Mouse (Mus musculus) cerebellum, postnatal 36 days (tissue): ENCODE data around the gene Ccdc189.

Source experiments
- DNase-seq, 2 experiments: peaks; one replicate each; pipeline ENCODE4 v3.0.0; 2021 to 2022; ENCODE audit warnings: mixed read lengths in 2 of 2

Ccdc189 gene

DNA sequence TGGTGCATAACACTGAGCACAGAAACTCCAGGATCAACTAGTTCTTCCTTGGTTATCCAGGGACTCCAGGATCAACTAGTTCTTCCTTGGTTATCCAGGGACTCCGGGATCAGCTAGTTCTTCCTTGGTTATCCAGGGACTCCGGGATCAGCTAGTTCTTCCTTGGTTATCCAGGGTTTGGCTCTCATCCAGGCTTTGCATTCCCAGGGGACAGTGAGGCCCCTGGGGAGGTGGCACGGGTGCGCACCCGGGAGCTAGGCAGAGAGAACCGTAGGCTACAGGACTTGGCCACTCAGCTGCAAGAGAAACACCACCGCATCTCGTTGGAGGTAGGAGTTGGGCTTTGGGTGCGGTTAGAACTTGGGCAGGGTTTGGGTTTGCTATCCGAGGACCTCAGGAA, 2.7 kb upstream of the Ccdc189 start:
- no peak for DNase-seq

GRCm38 (mm10) chr7:127589637-127590036, 1.2 kb upstream of the Ccdc189 start:
- DNase-seq = no peak

DNA sequence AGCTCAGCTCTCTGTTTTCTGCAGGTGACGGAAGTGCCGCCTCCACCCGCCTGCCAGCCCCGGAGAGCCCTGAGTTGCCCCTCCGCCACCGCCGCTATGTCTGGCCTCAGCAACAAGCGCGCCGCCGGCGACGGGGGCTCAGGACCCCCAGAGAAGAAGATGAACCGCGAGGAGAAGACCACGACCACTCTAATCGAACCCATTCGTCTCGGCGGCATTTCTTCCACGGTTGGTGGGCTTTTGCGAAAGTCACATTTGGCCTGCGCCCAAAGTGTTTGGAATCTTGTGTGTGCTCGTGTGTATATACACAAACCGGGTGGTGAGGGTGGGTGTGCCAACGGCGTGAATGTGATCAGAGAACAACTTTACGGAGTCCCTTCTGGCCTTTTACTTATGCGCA, 506 bp upstream of the Ccdc189 start:
- no peak for DNase-seq

- DNase-seq = no peak
These were observed 1.2 kb downstream of the Ccdc189 start for GRCm38 (mm10) chr7:127587196-127587595.

GRCm38 (mm10) chr7:127586149-127586548, 2.2 kb downstream of the Ccdc189 start:
- no peak for DNase-seq

DNA sequence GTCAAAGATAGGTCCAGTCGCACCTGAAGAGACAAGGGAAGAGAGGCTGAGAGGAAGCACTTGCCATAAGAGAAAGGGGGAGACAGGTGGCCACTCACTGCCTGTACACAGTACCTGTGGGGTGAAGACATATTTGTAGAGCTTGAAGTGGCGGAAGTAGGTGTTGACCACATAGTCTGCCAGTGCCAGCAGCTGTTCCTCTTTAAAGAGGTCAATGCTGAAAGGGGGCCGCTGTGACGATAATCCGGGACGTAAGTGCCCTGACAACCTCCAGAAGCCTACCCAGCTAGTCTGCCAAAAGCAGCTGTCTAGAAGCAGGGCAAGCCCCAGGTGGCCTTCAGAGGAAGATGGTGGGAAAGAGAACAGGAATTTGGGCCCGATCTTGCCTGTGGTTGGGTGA, 3.4 kb downstream of the Ccdc189 start:
- DNase-seq = no peak

DNA sequence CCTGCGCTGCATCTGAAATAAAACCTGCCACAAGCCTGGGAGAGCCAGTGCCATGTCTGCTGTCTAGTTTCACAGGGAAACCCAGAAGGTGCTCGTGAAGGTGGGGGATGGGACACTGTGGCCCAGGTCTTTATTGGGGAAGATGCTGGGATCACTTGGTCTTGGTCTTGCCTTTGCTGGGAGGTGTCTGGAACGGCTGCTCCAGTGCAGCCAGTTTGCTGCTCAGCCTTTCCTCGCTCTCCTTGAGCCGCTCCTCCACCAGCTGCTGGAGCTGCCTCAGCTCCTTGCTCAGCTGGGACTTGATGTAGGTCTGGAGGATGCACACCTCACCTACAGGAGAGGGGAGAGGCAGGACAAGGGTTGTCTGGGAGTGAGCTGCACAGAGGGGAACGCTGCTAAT, 5.1 kb downstream of the Ccdc189 start:
- no peak for DNase-seq

GRCm38 (mm10) chr7:127574115-127574514, 14.3 kb downstream of the Ccdc189 start:
- no peak for DNase-seq

DNA sequence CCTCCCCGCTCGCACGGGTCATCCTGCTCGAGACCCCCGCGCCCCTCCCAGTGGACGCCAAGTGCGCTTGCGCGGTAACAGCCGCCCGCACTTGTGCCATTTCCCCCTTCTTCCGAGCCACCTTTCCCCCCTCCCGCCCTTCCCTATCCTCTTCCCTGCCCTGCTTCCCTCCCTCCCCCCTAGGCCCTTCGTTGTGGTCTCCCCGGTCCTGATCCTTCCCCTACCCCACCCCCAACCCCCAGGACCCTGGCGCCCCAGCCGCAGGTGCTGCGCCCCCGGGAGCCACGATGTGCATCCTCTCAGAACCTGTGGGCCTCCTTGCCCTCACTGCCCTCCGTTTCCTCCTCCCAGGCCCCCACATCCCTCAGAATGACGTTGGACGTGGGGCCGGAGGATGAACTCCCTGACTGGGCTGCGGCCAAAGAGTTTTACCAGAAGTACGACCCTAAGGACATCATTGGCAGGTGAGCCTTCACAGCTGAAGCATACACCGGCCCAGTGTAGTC, 14.8 kb downstream of the Ccdc189 start:
- peak; percentile 32 to 40 for DNase-seq

DNA sequence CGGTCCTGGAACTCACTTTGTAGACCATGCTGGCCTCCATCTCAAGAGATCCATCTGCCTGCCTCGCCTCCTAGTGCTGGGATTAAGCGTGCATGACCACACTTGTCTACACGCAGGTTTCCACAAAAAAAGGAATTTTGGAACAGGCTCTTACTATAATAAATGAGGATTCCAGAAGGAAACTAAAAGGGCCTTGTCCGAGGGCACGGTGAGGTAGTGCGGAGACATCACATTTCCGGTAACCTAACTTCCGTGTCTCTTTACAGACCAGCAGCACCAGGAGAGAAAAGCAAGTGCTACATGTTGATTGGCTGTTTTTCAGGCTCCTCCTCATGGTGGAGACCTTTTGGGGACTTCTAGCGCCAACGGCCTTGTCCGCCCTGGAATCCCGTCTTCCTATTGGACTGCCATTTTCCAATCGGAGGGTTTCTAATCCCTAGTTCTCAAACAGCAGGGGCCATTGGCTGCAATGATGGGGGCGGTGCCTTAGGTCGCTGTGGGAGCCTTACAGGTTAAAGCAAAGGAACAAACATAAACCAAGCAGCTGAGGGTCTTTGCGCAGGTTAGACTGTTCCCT, 15.4 kb downstream of the Ccdc189 start, which contains the start of gene Phkg2:
Phkg2 (plus strand) TSS at position 446 of the 577 bp plus-strand sequence.
- peak; percentile 87 to 88 for DNase-seq

DNA sequence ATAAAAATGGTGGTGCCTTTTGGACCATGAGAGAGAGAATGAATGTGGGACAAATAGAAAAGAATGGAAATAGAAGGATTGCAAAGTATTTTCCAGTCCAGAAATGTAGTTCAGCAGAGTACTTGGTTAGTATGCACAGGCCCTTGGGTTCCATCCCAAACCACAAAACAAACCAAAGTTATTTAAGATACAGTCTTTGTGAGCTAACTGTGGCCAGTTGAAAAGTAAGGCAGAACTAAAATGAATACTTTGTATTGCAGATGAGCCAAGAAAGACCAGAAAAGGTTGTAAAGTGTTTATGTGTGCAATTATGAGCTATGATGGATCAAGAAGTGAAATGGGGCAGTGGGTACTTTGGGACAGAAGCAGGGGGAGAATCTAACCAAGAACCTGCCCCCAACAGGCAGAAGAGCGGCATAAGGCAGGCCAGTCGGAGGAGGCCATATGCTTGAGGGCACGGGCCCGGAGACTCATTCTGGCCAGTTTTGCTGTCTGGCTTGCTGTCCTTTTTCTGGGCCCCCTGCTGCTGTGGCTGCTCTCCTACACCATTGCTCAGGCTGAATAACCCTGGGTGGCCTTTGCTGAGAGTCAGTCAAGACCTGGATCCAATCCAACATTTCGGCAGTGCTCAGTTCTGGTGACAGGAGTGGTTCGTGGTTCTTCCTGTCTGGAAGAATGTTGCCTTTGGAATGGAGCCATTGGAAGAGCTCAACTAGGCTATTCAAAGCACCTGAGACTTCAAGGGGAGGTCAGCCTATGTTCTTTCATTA, 23.8 kb downstream of the Ccdc189 start:
- DNase-seq = peak; percentile 95 to 96

GRCm38 (mm10) chr7:127561340-127561858, 27.0 kb downstream of the Ccdc189 start, which contains the start of gene Tmem265:
Tmem265 (plus strand) TSS chr7:127561390.
- peak in 1 of 2 experiments; percentile 36 for DNase-seq

DNA sequence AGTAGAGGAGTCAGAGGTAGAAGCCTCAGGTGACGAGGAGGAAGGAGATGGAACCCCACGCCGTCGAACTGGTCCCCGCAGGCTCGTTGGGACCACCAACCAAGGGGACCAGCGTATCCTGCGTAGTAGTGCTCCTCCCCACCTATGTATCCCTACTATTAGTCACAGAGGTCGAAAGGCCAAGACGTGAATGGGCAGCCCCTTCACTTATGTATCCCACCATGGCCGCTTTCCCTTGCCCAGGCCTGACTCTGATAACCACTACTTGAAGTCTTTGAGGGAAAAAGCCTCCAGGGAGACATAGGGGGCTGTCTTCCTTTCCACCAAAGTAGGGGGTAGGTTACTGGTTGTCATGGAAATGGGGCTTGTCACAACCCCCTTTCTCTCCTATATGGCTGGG, 27.8 kb downstream of the Ccdc189 start:
- no peak for DNase-seq

DNA sequence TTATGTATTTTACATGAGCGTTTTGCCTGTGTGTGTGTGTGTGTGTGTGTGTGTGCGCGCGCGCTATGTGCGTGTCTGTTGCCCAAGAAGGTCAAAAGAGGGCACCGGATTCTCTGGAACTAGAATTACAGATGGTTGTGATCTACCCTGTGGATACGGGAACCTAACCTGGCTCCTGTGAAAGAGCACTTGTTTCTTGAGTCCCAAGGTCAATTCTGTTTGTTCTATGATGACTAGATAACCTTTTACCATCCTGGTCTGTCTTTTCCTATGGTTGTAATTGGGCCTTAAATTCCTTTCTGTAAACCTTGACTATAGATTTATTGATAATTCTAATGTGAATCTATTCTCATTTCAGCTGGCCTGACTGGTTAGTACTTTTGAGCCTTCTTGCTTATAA, 36.8 kb downstream of the Ccdc189 start:
- no peak for DNase-seq

DNA sequence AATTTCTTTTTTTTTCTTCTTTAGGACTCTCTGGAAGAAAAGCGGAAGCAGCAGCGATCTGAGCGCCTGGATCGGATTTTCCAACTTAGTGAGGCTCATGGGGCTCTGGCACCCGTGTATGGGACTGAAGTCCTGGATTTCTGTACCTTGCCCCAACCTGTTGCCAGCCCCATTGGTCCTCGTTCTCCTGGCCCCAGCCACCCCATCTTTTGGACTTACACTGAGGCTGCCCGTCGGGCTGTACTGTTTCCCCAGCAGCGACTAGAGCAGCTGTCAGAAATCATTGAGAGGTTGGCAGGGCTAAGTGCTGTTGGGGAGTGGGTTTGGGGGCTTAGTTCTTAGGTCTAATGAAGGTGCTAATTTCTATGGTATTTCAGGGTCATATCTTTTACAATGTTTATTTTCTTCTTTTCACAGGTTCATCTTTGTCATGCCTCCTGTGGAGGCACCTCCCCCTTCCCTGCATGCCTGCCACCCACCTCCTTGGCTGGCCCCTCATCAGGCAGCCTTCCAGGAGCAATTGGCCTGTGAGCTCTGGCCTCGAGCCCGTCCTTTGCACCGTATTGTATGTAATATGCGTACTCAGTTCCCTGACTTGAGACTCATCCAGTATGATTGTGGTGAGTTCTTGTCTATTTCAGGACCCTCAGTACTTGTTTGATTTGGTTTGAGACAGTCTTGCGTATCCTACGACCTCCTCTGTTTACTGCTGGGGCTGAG, 39.1 kb downstream of the Ccdc189 start:
- DNase-seq = peak; percentile 85 to 87

- peak; percentile 46 to 47 for DNase-seq
These were observed 46.7 kb downstream of the Ccdc189 start for GRCm38 (mm10) chr7:127541671-127542070.
